Mouse (Mus musculus) heart, postnatal 10 days (tissue): ENCODE data around the gene Usp54. TPM values are rescaled to one million over a fixed set of nuclear protein-coding genes. Genes with fewer than 3 reads are reported as not detected.

Experiments used
- DNase-seq, 2 experiments: peaks; one replicate each; pipeline ENCODE4 v3.0.0; 2021
- intact Hi-C: fragments of 180-260 bp; cut with DNase I; formaldehyde crosslinking; loops from one replicate; pipeline ENCODE4 v1.15.1; 2025
- total RNA-seq, 2 experiments: library from RNA; stranded (reverse); gene quantifications; 2 replicates each; pipeline ENCODE4 v1.2.3; 2021

Gene Usp54
- 10 to 100 TPM; 12.9 to 14.0 TPM for total RNA-seq

GRCm38 (mm10) chr14:20640644-20641437, at the start of gene Usp54:
Gene Usp54 (minus strand): TSS chr14:20641063.
- DNase-seq: peak; percentile 98
- intact Hi-C loops: loop anchor here (5.0 kb wide), 1 partner anchor 64 kb away; no protein-coding TSS in a partner anchor

- DNase-seq: no peak
- intact Hi-C loops: no loop called here
Measured at GRCm38 (mm10) chr14:20689009-20689408, 48.1 kb upstream of the Usp54 start.

DNA sequence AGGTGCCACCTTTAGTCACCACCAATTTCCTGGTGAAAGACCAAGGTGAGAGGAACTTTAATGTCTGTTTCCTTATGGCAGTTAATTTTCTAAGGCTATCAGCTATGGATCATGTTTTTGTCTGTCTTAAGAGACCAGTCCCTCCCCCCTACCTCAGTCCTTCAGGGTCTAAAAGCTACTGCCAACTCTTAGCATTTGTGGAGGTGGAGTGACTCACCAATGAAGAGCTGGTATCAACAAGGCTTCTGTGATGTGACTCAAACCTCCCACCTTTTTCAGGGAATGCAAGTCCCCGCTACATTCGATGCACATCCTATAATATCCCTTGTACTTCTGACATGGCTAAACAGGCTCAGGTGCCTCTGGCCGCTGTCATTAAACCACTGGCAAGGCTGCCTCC, 45.7 kb upstream of the Usp54 start:
- intact Hi-C loops: no loop called here
- no peak for DNase-seq

GRCm38 (mm10) chr14:20682498-20682897, 41.6 kb upstream of the Usp54 start:
- DNase-seq: peak; percentile 60 to 64
- intact Hi-C loops: no loop called here

DNA sequence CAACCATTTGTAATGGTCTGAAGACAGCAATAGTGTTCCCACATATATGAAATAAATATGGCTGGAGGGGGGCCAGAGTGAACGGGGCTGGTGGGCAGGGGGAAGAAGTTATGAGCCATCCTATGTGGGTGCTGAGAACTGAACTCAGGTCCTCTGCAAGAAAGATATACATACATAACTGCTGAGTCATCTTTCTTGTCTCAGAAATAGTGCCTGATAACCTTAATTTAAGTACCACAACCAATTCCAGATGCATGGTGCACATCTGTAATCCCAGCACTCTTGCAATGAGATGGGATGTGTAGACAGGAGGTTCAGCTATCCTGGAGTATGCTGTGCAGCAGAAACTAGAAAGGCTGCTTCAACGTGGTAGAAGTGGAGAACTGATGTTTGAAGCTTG, 40.9 kb upstream of the Usp54 start:
- no peak for DNase-seq
- intact Hi-C loops: no loop called here

DNA sequence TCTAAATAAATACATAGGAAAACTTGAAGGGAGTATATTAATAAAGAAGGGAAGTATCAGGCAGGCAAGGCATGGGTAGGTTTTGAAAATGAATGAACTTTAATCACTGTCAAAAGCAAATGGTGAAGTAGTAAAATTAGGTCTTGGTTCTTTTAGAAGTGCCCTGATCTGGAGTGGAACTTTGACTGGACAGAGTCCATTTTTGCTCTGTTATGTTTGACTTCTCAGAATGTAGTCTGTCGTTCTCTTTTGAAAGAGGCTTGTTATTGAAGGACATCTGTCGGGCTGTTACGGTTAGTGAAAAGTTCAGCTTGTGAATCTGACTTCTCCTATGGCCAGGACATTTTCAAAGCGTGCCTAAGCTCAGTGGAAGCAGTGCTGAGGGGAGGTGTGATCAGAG, 37.0 kb upstream of the Usp54 start:
- intact Hi-C loops: no loop called here
- no peak for DNase-seq

DNA sequence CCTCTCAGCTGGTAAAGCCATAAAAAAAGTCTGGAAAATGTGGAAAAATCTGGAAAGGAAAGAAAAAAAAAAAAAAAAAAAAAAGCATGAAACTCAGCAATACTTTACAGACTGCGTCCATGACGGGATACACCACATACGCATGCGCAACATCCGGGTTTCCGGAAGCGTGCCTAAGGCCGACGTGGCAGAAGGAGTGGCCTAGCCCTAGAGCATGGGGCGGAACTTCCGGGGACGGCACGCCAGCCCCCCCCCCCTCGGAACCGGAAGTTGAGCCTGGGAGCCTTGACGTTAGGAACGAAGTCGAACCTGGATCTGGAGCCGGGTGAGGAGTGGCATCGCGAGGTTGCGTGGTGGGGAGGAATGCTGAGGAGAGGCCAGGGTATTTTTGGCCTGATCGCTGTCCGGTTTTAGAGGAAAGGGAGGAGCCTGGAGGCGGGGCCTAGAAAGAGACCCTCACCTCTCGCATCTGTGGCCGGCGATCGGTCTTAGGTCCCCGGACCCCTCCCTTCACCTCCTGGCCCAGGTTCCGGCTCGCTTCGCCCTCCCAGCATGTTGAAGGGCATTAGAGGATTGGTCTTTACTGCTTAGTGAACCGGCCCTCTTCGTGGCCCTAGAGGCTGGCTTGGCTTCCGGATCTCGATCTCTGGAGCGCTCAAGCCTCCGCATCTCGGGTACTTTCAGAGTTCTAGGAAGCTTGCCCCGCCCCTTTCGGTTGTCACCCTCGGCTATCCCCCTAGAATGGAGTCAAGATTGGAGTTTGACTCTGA, 33.4 kb upstream of the Usp54 start, which contains the start of gene Sec24c:
Sec24c (plus strand) TSS at position 245 of the 770 bp plus-strand sequence.
- peak; percentile 99 to 100 for DNase-seq
- intact Hi-C loops: no loop called here

GRCm38 (mm10) chr14:20673735-20674063, 32.8 kb upstream of the Usp54 start:
- DNase-seq: no peak
- intact Hi-C loops: no loop called here

DNA sequence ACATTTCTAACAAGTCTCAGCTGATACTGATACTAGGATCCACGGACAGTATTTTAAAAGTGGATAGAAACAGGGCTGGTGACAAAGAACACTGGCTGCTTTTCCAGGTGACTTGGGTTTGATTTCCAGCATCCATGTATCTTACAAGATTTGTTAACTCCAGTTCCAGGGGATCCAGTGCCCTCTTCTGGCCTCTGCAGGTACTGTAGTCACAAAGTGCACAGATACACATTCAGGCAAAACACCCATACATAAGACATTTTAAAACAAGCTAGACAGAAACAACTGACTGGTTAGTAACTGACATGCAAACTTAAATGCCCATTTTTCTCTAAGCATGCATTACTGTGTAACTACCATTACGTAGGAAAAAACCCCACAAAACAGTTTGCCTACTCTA, 32.1 kb upstream of the Usp54 start:
- intact Hi-C loops: no loop called here
- peak in 1 of 2 experiments; percentile 65 for DNase-seq

GRCm38 (mm10) chr14:20668154-20668810, 27.4 kb upstream of the Usp54 start, which contains the start of gene Synpo2l:
Gene Synpo2l (minus strand): TSS chr14:20668354.
- peak; percentile 81 to 86 for DNase-seq
- intact Hi-C loops: loop anchor here (10.0 kb wide), 1 partner anchor 273 kb away; the partner anchor contains the start of gene Mrps16

GRCm38 (mm10) chr14:20667469-20667868, 26.6 kb upstream of the Usp54 start:
- intact Hi-C loops: loop anchor here (10.0 kb wide), 1 partner anchor 273 kb away; the partner anchor contains the start of gene Mrps16

GRCm38 (mm10) chr14:20664436-20664835, 23.6 kb upstream of the Usp54 start:
- intact Hi-C loops: loop anchor here (5.0 to 10.0 kb wide), 2 partner anchors 187 to 270 kb away; partner anchors contain the start of gene Mrps16
- peak; percentile 56 to 70 for DNase-seq

More at GRCm38 (mm10) chr14:20667469-20667868, 26.6 kb upstream of the Usp54 start:
- DNase-seq: no peak

GRCm38 (mm10) chr14:20663601-20664000, 22.7 kb upstream of the Usp54 start:
- intact Hi-C loops: loop anchor here (5.0 to 10.0 kb wide), 2 partner anchors 186 to 269 kb away; partner anchors contain the start of gene Mrps16
- DNase-seq: no peak

GRCm38 (mm10) chr14:20662740-20663139, 21.9 kb upstream of the Usp54 start:
- DNase-seq: no peak
- intact Hi-C loops: loop anchor here (5.0 to 10.0 kb wide), 2 partner anchors 185 to 268 kb away; partner anchors contain the start of gene Mrps16

DNA sequence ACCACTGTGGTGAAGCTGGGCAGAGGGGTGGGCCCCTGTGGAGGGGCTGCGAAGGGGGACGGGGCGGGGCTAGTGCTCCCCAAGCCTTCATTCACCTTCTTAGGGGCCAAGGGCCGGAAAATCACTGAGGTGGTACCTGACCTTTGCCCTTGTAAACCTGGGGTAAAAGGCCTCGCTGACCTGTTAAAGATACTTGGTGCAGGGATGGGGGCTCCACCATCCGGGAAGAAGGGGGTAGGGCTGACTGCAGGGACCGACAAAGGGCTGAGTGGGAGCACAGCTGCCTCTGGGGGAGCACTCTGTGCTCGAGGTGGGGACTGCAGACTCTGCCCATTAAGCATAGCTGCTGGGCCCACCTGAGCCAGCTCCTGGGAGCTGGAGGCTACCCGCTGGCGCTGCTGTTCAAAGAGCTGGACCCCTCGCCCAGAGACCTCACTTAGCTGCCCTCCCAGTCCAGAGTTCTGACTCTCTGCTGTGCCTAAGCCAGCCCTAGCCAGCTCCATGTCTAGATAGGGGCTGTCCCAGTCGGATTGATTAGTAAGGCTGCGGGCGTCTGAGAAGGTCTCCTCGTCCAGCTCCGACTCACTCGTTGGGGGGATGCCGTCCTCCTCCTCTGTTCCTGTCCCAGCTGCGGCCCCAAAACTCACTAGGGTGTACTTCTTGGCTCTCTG, 20.9 kb upstream of the Usp54 start:
- intact Hi-C loops: loop anchor here (5.0 to 10.0 kb wide), 2 partner anchors 184 to 267 kb away; partner anchors contain the start of gene Mrps16
- DNase-seq: peak in 1 of 2 experiments; percentile 56

GRCm38 (mm10) chr14:20660827-20661660, 20.2 kb upstream of the Usp54 start:
- DNase-seq: peak; percentile 97
- intact Hi-C loops: loop anchor here (5.0 to 10.0 kb wide), 2 partner anchors 184 to 266 kb away; partner anchors contain the start of gene Mrps16

DNA sequence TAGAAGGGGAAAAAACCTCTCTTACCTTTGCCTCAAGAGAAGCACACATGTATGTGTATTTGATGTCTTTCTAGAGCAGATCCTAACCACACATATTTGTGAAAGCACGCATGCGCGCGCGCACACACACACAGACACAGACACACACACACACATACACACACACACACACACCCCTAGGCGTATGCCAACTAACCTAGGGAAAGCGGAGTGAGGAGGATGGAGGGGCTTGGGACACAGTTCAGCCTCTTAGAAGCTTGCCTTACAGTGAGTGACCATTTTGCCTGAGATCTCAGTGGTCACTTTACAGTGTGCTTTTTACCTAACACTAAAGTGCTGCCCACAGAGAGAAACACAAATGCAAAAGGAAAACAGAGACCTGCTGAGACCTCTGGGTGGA, 18.8 kb upstream of the Usp54 start:
- DNase-seq: no peak
- intact Hi-C loops: loop anchor here (2.0 to 10.0 kb wide), 3 partner anchors 17 to 265 kb away; partner anchors contain the start of gene Mrps16

- intact Hi-C loops: loop anchor here (1.0 to 2.0 kb wide), 2 partner anchors 16 to 83 kb away; no protein-coding TSS in a partner anchor
- no peak for DNase-seq
Measured at GRCm38 (mm10) chr14:20658902-20659301, 18.0 kb upstream of the Usp54 start.

DNA sequence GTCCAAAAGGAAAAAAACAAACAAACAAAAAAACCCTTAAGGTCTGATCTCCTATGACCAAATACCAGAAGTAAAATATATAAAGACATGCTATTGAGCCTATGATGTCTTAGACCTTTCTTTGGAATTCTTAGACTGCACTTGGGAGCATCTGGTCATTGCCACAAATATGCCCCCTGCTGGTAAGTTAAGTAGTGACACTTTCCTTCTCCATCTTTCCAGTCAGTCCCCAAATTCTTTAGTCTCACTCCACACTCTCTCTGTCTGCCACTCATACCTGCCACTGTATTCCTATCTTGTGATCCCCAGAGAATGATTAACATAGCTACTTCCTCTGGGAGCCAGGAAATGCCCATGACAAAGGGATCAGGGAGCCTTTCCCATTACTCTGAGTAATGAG, 17.5 kb upstream of the Usp54 start:
- intact Hi-C loops: loop anchor here (1.0 to 2.0 kb wide), 2 partner anchors 16 to 82 kb away; no protein-coding TSS in a partner anchor
- peak; percentile 67 to 79 for DNase-seq
